Mouse (Mus musculus) megakaryocyte, embryonic 14.5 days (primary cell): ENCODE data around the gene Vps9d1.

ENCODE experiments used
- FLI1 ChIP-seq: IDR thresholded peaks from 2 replicates; pipeline ENCODE4 v1.6.1; 2012; ENCODE audit warnings: low read length, inconsistent platforms, mixed read lengths
- GATA1 ChIP-seq: IDR thresholded peaks from 3 replicates; pipeline ENCODE4 v1.6.1; 2012; ENCODE audit warnings: mixed read lengths, low read length, inconsistent platforms, borderline replicate concordance

DNA sequence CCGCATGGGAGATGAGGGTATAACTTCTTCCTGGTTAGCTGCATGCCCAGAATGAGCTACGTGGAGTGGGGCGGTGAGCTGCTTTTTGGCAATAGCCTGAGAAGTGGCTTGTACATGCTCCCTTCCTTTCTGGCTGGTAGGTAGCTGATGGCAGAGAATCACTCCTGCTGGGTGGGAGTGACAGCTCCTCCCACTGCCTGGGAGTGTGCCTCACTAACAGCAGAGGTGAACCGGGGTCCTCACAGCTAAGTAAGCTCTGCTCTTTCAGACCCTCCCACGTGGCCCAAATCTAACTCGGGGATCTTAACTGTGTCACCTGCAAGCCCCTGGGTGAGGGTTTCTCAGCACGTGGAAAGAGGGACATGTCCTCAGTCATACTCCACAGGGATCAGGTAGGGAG is 21.6 kb downstream of the Vps9d1 start:
- TF ChIP-seq GATA1 = no peak
- no peak for TF ChIP-seq FLI1
